Mouse (Mus musculus): ENCODE measurements around the gene Gm9008. TPM values are rescaled to one million over a fixed set of nuclear protein-coding genes. Genes with fewer than 3 reads are reported as not detected.
"Not testable (repeated sequence)": the region's sequence is repeated elsewhere in the genome, so short reads cannot be mapped to it uniquely, and the experiment has no call there.

Gm9008 gene
- polyA plus RNA-seq (2015; fragmentation: Nextera tagmentation; extraction: Ambion mirVana): 0.10 and 0.12 TPM in 2 replicates

GRCm38 (mm10) chr6:76497054-76497835, at the start of gene Gm9008:
Gene Gm9008, minus strand, starts transcription at chr6:76497784.
- not testable (repeated sequence) for H3K9ac ChIP-seq (ENCODE audit: low read length); H3K4me1 ChIP-seq (replicated peaks; ENCODE audit: control insufficient read depth, insufficient read depth); H3K4me3 ChIP-seq (ENCODE audit: low read depth, low read length); H3K4me2 ChIP-seq (replicated peaks; ENCODE audit: low read depth); DNase-seq (ENCODE audit: low spot score); H3K27ac ChIP-seq (replicated peaks); ATAC-seq (ENCODE audit: low FRiP score, low TSS enrichment); H3K36me3 ChIP-seq (ENCODE audit: control insufficient read depth, insufficient read depth, low read length); H3K27me3 ChIP-seq (ENCODE audit: control insufficient read depth, insufficient read depth, low read length); H3K9me3 ChIP-seq (ENCODE audit: control insufficient read depth, low read length)
- WGBS: 95% methylated on average over 18 of the region's 22 CpGs

- H3K4me3 ChIP-seq (ENCODE audit: low read depth, low read length): no peak overlapping the region
- no peaks in the 10 kb centered on the region for H3K27me3 ChIP-seq (ENCODE audit: control insufficient read depth, insufficient read depth, low read length)
- no peak for TF ChIP-seq CTCF (IDR thresholded peaks at IDR 0.05; ENCODE audit: low read depth)
- TF ChIP-seq EP300 (optimal IDR thresholded peaks at IDR 0.05): no peak
- H3K4me2 ChIP-seq (replicated peaks; ENCODE audit: low read depth): no peak overlapping the region
- ATAC-seq (ENCODE audit: low FRiP score, low TSS enrichment): no peak
- H3K4me1 ChIP-seq (replicated peaks; ENCODE audit: control insufficient read depth, insufficient read depth): no peaks in the 10 kb centered on the region
- no peaks in the 10 kb centered on the region for H3K9me3 ChIP-seq (ENCODE audit: control insufficient read depth, low read length)
- no peak for DNase-seq (ENCODE audit: low spot score)
- H3K36me3 ChIP-seq (ENCODE audit: control insufficient read depth, insufficient read depth, low read length): no peaks in the 10 kb centered on the region
- H3K27ac ChIP-seq (replicated peaks): no peak overlapping the region
- 81% methylated on average over 4 of the region's 4 CpGs for WGBS
- H3K9ac ChIP-seq (ENCODE audit: low read length): no peak overlapping the region
Observed at GRCm38 (mm10) chr6:76521975-76522641, 24.5 kb upstream of the Gm9008 start.

GRCm38 (mm10) chr6:76510200-76510599, 12.6 kb upstream of the Gm9008 start:
- Histone ChIP-seq H3K4me3 (ENCODE audit: low read depth, low read length) (no peak overlapping the region), H3K27me3 (ENCODE audit: control insufficient read depth, insufficient read depth, low read length) (no peaks in the 10 kb centered on the region), H3K4me1 (replicated peaks; ENCODE audit: control insufficient read depth, insufficient read depth) (no peaks in the 10 kb centered on the region), H3K9me3 (ENCODE audit: control insufficient read depth, low read length) (no peaks in the 10 kb centered on the region), H3K4me2 (replicated peaks; ENCODE audit: low read depth) (no peak overlapping the region), H3K27ac (replicated peaks) (no peak overlapping the region), H3K9ac (ENCODE audit: low read length) (no peak overlapping the region), H3K36me3 (ENCODE audit: control insufficient read depth, insufficient read depth, low read length) (no peaks in the 10 kb centered on the region)
- TF ChIP-seq EP300 (optimal IDR thresholded peaks at IDR 0.05) (no peak), CTCF (IDR thresholded peaks at IDR 0.05; ENCODE audit: low read depth) (no peak)
- no peak for DNase-seq (ENCODE audit: low spot score)
- no peak for ATAC-seq (ENCODE audit: low FRiP score, low TSS enrichment)

- DNase-seq (ENCODE audit: low spot score); H3K9me3 ChIP-seq (ENCODE audit: control insufficient read depth, low read length); H3K4me2 ChIP-seq (replicated peaks; ENCODE audit: low read depth); H3K36me3 ChIP-seq (ENCODE audit: control insufficient read depth, insufficient read depth, low read length); H3K4me3 ChIP-seq (ENCODE audit: low read depth, low read length); H3K9ac ChIP-seq (ENCODE audit: low read length); ATAC-seq (ENCODE audit: low FRiP score, low TSS enrichment); H3K27me3 ChIP-seq (ENCODE audit: control insufficient read depth, insufficient read depth, low read length); H3K27ac ChIP-seq (replicated peaks); H3K4me1 ChIP-seq (replicated peaks; ENCODE audit: control insufficient read depth, insufficient read depth): not testable (repeated sequence)
- 85% methylated on average over 7 of the region's 12 CpGs for WGBS
Observed at GRCm38 (mm10) chr6:76496335-76496734, 1.2 kb downstream of the Gm9008 start.

GRCm38 (mm10) chr6:76468194-76468593, 29.4 kb downstream of the Gm9008 start:
- DNase-seq (ENCODE audit: low spot score) (no peak), ATAC-seq (ENCODE audit: low FRiP score, low TSS enrichment) (no peak)
- TF ChIP-seq EP300 (optimal IDR thresholded peaks at IDR 0.05): no peak
- TF ChIP-seq CTCF (IDR thresholded peaks at IDR 0.05; ENCODE audit: low read depth): no peak
- no peaks in the 10 kb centered on the region for H3K36me3 ChIP-seq (ENCODE audit: control insufficient read depth, insufficient read depth, low read length)
- H3K9me3 ChIP-seq (ENCODE audit: control insufficient read depth, low read length): no peaks in the 10 kb centered on the region
- no peak overlapping the region for H3K9ac ChIP-seq (ENCODE audit: low read length)
- no peaks in the 10 kb centered on the region for H3K4me1 ChIP-seq (replicated peaks; ENCODE audit: control insufficient read depth, insufficient read depth)
- H3K27ac ChIP-seq (replicated peaks): no peak overlapping the region
- no peak overlapping the region for H3K4me3 ChIP-seq (ENCODE audit: low read depth, low read length)
- no peak overlapping the region for H3K4me2 ChIP-seq (replicated peaks; ENCODE audit: low read depth)
- no peaks in the 10 kb centered on the region for H3K27me3 ChIP-seq (ENCODE audit: control insufficient read depth, insufficient read depth, low read length)
- 37% methylated on average over 2 of the region's 2 CpGs for WGBS
